Mouse (Mus musculus) spleen, postnatal 10 days (tissue): ENCODE data around the gene Piwil4.

Source experiments
- DNase-seq, 2 experiments: peaks; one replicate each; pipeline ENCODE4 v3.0.0; 2021 to 2022; ENCODE audit warnings: low spot score in 2 of 2

The Piwil4 gene

DNA sequence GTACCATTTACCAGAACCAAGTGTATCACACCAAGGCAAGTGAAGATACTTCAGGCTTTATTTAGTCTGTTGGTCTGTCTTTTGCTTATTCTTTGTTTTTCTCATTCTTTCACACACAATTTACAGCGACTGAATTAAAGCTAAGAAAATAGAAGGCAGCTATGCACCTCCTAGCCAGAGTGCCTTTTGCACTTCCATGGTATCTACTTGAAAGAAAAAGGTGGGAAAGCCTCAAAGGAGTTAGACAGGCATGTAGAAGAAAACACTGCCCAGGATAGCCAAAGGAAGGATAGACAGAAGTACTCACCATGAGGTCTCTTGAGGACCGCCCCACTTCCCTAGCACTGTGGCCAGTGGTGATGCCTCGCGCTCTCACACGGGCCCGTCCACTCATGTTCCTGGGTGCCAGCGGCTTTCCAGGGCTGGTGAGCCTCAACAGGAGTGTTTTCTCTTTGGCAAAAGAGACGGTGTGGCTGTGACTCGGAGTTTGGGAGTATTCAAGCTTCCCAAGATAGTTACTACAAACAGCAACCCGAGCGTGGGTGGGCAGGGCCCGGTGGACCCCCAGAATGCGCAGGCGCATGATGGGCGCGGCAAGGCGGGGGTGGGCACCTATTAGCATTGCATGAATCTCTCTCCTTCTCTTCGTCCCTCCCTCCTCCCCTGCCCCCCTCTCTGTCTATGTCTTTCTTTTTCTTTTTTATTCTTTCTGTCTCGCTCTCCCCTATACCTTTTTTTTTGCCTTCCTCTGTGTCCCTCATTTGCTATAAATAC is at the start of gene Piwil4:
Gene Piwil4, minus strand, starts transcription at position 583 of the 774 bp plus-strand sequence.
- DNase-seq = no peak

DNA sequence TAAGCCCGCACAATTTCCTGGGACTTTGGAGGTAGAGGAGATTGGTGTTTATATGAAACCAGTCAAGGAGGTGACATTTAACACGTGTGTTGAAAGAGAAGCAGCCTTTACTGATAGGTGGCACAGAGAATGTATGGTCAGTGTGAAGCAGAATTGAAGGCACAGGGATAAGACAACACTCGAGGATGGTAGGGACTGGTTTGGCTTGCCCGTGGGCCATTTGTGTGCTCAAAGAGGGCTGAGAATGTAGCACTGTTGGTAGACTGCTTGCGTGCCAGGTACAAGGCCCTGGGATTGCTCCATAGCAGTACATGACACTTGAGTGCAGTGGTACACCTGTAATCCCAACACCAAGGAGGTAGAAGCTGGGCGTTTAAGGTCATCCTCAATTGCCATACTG is 46.8 kb upstream of the Piwil4 start:
- no peak for DNase-seq

DNA sequence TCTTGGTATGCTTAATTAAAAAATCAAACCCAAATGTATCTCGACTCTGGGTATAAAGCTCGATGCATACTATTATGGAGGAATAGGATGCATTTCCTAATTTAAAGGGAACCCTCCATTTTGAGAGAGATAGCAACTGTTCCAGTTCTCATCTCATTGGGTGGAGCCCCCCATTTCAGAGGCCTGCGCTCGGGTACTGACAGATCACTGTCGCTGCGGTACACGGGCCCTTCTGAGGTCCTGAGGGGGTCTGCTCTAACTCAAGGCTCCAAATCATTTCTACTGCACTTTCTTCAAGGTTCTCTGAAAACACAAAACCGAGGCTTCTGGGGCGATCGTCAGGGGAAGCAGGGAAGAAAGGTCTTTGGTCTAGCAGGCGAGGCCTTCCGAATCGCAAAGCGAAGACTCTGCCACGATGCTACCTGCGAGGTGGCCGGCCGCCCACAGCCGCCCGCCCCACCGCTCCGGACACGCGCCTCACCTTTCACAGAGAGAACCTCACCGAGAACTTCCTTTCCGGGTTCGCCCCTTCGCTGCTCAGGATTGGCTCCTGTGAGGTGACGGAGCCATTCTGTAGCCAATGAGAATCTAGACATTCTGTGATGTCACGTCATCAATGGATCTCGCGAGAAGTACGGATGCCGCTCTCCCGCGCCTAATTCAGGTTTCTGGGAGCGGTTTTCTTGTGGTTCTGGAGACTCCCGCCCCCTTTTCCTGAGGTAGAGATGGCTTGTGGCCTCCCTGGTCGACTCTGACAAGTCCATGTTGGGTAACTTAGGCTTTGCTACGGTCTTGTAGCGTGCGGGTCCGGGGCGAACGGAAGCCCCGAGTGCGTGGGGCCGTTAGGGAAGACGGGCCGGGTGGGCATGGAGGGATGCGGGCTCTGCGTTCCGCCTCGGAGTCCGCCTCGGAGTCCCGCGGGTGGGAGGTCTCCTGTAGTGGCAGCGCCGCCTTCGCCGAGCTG is 43.8 kb upstream of the Piwil4 start, which contains the start of the genes Mre11a and Ankrd49:
Gene Mre11a, plus strand, starts transcription at position 616 of the 964 bp plus-strand sequence.
Gene Ankrd49, minus strand, starts transcription at position 818 of the 964 bp plus-strand sequence.
- peak; percentile 93 for DNase-seq

DNA sequence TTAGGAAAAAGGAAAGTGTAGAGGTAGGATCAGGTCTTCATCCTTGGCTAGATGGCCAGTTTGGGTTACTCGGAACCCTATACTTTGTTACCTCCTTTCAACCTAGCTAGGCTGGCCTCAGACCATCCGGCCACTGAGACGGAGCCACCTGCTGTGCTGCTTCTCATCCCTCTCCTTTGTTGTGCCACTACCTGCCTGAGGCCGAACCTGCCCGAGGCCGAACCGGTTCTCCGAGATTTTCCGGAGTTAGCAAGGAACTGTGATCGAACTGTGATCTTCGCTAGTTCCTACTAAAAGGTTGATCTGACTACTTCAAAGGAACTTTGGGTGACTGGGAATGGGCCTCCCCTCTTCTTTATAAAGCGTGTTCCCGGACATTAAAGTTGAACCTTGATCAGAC is 37.8 kb upstream of the Piwil4 start:
- DNase-seq = no peak

DNA sequence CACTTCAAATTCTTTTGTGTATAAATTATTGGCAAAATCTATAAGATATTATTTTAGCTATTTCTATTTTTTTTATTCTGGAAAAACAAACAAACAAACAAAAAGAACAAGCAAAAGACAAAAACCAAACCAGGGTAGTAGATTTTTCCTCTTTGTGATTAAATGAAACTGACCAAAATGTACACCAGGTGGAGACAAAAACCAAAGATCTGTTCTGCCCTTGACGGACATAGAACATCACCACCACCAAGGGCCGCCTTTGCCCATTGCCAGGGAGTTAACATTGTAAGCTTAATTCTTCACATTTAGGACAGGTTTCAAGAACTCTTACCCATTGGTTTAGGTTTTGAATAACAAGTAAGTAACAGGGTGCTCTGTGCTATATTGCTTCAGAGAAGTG is 33.3 kb upstream of the Piwil4 start:
- no peak for DNase-seq

DNA sequence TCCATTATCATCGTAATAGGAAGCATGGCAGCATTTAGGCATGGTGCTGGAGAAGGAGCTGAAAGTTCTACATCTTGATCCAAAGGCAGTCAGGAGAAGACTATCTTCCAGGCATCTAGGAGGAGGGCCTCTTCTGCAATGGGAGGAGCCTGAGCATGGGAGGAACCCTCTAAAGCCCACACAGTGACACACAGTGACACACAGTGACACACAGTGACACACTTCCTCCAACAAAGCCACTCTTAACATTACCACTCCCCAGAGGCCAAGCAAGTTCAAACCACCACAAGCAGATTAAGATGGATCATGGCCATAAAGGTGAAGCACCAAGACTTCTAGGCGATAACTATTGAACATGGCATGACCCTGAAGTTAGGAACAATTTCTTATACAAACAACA is 31.5 kb upstream of the Piwil4 start:
- no peak for DNase-seq

DNA sequence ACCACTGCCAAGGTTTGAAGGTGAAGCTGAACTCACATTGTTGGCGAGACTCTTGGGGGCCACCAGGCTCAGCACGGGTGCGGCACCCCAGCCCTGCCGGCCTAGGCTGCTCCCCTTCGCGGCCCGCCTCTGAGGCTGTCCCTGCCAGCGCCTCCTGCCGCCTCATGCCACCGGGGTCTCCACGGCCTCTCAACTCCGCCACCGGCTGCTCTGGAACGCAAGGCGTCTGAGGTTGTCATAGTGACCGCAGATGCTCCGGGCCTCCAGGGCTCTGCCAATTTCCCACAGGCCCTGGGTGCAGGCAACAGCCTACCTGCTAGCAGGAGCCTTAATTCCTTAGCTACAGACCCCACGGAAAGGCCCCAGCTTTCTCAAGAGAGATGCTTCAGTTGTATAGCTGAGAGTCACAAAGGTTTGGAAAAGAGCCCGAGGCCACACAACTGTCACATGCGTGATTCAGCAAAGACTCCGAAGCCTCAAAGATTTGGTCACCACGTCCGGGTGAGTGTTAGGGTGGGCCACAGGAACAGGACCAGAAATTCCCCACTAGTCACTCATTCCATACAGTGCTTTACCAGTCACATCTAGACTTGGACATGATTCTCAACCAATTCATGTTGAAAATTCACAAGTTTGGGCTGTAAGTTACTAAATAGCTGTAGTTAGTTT is 30.4 kb upstream of the Piwil4 start, which contains the start of gene 1700012B09Rik:
Gene 1700012B09Rik, minus strand, starts transcription at position 228 of the 669 bp plus-strand sequence.
- DNase-seq = no peak

DNA sequence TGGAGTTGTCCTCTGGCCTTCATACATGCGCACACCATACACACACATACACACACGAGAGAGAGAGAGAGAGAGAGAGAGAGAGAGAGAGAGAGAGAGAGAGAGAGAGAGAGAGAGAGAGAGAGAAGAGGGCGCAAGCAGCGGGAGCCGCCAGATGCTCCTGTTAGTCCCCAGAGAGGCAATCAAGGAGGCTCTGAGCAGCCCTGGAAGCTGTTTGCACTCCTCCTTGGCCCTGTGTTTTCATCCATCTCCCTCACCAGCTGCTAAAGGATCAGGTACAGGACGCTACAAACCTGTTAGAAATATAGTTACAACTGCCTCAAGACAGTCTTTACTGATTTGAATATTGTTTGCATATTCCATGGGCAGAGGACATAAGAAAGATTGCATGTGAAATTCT is 29.3 kb upstream of the Piwil4 start:
- DNase-seq = no peak

DNA sequence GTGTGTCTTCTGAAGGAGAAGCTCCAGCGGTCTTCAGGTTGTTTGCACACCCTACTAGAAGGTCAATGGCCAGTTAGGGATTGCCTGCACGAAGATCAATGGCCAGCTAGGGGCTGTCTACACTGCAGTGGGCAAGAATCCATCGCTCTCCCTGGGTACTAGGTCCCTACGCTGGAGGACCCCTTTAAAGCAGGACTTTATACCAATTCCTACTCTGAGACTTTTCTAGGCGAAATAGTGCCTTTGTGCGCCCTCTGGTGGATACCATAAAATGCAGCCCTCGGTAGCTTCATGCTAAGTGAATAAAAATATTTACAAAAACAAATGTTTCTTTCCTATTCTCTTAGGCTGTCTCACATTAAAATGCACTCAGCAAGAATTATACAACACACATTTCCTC is 24.2 kb upstream of the Piwil4 start:
- DNase-seq = peak; percentile 22 to 64

DNA sequence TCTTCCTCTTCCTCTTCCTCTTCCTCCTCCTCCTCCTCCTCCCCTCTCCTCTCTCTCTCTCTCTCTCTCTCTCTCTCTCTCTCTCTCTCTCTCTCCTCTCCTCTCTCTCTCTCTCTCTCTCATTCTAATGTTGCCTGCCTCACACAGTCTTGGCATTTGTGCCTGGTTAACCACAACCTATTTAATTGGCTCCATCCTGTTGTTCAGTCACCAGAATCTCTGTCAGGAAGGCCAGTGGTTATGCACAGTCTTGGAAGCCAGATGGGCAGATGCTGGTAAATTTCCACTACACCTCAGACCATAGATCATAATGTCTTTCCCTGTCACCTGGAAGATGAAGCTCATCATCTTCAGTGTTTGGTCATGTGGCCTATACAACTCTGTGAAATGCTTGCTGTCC is 18.7 kb upstream of the Piwil4 start:
- no peak for DNase-seq

DNA sequence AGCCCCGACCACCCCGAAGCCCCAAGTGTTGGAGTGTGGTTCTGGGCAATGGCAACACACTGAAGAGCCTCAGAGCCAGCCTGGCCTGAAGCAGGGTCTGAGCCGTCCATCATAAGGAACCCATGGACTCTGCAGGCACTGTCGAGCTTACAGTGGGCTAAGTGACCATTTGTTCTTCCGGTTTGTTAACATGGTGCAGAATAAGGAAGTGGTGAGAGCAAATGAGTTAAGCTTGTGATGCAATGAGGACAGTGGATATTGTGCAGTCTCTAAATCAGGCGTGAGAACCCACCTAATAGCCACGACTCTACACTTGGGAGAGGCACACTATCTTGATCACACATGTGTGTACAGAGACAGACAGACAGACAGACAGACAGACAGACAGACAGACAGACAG is 18.1 kb upstream of the Piwil4 start:
- no peak for DNase-seq

DNA sequence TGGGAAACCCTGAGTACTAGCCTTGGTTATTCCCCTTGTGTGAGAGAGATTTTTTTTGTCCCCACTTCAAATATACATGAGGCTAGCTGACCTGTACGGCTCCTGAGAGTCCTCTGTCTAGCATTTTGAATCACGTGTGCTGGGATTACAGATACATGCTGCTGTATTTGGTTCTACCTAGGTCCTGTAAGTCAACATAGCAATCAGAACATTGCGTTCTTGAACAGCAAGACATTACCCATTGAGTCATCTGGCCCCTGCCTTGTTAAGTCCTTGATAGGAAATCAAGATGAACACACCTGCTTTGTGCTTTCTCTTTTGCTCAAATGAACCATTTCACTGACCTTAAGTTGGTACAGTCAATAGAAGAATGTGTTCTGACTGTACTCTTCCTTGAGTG is 13.9 kb upstream of the Piwil4 start:
- DNase-seq = no peak

DNA sequence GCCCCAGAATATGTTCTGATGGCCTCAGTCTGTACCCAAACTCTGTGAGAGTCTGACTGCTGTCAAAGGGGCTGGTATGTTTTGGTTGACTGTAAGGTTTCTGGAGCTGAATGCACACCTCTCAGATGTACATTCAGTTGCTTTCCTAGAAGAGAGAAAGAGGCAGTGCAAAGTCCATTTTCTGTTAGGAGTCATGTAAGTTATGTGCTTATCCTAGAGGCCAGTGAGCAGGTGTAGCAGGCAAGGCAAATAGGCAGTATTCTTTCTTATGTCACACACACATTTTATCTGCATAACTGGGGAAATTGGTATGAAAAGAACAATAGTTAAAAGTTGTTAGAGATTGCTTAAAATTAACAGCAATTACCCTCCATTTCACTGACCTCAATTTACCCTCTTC is 13.4 kb upstream of the Piwil4 start:
- no peak for DNase-seq

DNA sequence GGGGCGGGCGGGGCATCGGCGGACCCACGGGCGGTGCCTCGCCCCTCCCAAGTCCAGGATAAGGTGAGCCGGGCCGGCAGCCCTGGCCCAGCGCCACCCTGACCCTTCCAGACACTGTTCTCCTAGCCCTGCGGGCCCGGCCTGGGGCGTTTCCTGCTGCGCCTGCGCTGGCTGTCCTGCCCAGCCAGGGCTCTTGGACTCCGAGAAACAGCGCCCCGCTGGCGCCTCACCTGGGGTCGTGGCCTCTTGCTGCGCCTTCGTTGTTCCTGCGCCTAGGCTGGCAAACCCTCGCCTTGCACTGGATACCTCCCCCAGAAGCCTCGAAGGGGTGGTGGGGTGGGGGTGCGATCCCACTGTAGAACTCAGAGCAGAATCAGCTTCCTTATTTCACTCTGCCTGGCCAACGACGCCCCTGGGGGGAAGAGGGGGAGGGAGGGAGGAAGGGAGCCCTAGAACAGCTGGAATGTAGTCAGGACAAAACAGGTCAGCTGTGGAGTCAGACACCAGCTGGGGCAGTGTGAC is 11.5 kb upstream of the Piwil4 start, which contains the start of gene Fut4:
Gene Fut4, minus strand, starts transcription at position 393 of the 522 bp plus-strand sequence.
- peak; percentile 16 to 43 for DNase-seq

DNA sequence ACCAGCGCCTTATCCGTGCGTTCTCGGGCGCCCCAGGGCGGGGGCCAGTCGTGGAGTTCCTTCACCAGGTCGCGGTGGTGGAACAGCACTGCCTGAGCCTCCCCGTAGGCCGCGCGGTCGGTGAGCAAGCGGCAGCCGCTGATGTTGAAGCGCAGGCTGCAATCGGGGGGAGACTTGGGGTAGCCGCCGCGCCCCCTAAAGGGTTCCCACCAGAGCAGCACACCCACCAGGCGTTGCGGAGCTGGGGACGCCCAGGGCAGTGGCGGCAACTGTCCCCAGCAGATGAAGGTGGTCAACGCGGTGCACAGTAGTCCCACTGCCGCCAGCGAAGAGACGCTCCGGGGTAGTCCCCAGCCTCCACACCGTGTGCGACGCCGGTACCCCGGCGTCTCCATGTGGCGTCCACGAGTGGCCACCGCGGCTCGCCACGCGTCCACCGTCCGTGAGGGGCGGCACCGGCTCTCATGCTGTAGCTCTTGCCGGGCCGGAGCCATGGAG is 11.0 kb upstream of the Piwil4 start:
- DNase-seq = peak; percentile 10 to 27

DNA sequence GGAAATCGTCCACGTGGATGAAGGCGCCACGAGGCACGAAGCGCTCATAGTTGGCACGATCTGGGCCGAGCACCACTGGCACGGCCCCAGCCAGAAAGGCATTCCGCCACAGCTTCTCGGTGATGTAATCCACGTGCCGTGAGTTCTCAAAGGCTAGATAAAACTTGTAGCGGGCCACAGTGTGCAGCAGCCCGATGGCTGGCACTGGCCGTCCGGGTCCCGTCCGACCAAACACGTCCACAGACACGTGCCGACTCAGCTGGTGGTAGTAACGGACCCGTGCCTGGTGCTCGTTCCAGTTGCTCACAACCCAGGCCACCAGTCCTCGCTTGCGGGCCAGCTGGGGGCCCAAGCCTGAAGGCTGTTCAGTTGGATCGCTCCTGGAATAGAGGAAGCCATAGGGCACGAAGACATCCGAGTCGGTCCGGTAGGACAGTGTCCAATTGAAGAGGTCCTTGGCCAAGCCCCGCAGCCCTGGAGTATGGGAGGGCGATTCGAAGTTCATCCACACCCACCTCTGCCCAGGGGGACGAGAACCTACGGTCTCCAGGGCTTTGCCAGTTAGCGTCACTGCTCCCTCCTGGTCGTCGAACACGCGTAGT is 10.5 kb upstream of the Piwil4 start:
- DNase-seq = no peak

DNA sequence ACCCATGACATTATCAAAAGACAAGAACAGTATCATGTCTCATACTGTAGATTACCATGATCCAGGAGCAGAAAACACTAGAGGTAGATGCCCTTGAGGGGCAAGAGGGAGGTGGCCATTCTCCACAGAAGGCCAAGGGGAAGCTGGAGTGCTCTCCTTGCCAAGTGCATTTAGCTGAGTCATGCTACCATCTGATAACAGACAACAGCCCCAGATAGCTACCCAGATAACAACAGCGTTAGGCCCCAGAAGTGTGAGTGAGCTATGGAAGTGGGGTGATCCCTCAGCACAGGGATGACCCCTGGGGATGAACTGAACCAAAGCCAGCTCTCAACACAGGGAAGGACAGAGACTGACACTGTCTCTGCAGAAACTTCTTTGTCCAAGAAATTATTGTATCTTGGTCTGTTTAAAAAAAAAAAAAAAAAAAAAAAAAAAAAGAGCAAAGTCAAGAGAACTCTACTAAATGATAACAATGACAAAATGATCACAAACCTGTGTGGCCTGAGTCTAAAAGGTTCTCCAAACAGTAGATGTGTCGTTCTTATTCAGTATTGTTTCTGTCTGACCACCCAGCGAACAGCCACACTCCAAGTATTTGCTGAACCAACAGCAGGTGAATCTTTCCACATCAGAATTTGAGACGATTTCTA is 909 bp downstream of the Piwil4 start:
- DNase-seq = no peak

DNA sequence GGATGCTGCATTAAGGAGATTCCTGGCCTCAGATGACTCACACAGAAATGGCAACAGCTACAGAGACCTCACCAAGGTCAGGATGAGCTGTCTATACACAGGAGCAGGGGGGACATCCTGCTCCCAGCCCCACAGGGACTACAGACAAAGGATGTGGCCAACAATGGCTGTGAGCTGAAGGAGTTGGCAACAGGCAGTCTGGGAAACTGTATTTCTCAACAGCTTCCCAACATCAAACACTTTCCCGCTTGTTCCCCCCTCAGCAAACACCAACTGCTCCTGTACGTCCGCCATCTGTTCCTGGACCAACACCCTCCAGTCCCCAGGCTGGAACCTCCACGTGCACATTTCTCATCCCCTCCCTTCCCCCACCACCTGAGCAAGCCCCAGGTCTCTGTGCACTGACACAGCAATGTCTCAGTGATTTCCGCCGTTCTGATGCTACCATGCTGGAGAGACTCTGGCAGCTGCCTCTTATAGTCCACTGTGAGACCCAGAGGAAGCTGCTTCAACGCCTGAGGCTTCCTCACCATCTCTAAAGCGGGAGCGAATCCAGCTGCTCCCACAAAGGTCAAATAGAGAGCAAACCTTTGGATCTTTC is 9.5 kb downstream of the Piwil4 start:
- DNase-seq = no peak

DNA sequence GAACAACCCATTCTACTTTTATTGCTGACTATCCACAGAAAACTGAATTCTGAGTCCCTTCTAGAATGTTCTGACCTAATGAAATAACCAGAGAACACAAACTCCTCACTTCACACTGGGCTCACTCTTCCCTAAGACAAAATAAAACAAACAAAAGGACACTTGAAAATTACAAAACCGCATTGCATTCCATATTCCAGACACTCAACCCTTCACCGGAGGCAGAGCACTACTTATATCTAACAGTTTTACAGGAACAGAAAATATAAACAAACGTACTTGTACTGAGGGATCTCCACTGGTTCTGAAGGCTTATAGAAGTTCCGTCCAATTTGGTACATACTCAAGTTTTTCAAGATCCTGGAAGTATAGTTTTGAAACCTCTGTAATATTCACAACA is 12.2 kb downstream of the Piwil4 start:
- DNase-seq = no peak

DNA sequence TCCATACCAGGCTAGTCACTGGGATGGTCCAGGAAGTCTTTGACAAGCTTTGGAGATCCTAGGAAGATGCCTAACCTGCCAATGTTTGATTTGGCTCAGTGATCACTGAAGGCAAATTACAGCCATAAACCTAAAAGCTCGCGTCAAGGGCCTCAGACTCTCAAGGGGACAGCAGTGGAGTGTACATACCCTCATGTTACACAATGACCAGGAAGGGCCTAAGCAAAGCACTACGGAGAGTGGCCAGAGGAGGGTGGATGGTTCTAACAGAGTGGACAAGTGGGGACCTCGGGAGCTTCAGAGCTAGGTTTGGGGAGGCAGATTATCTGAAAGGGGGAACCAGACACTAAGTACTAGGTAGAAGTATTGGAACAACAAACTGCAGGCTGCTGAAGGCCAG is 13.9 kb downstream of the Piwil4 start:
- no peak for DNase-seq
